Mouse (Mus musculus): ENCODE measurements around the gene Xylt1. TPM values are rescaled to one million over a fixed set of nuclear protein-coding genes. Genes with fewer than 3 reads are reported as not detected.

Xylt1 gene
- polyA plus RNA-seq, 1 experiment from 2014 or later: 3.8 TPM

DNA sequence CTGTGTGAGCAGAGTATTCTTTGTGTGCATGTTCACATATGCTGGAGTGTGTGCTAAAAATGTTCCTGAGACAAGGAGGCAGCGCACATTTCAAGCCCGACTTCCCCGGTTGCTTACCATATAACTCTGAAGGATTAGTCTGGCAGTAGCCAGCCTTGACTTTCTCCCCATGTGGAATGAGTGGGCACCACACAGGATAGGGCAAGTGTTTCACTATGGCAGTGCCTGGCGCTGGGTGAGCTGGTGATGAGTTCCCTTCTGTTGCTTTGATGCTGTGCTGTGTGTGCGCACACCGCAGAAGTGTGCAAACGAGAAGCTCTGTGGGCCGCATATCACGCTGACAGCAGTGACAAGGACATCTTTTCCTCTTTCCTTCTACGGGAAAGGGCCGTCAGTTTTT lies 56.1 kb downstream of the Xylt1 start:
- Histone ChIP-seq H3K36me3 (ENCODE audit: control insufficient read depth, insufficient read depth, low read length) (no peaks in the 10 kb centered on the region), H3K4me2 (ENCODE audit: low read depth, low read length) (no peak overlapping the region), H3K9ac (replicated peaks; ENCODE audit: low read depth, low read length) (no peak overlapping the region), H3K4me1 (ENCODE audit: control insufficient read depth, insufficient read depth, low read length) (no peaks in the 10 kb centered on the region), H3K27ac (ENCODE audit: low read depth, low read length) (no peak overlapping the region), H3K27me3 (ENCODE audit: control insufficient read depth, insufficient read depth, low read length) (no peaks in the 10 kb centered on the region), H3K9me3 (ENCODE audit: control insufficient read depth, low read length) (no peaks in the 10 kb centered on the region), H3K4me3 (ENCODE audit: low read depth, low read length) (no peak overlapping the region)
- WGBS: 80% methylated on average over 11 of the region's 11 CpGs
- ATAC-seq (ENCODE audit: low read depth): no peak

DNA sequence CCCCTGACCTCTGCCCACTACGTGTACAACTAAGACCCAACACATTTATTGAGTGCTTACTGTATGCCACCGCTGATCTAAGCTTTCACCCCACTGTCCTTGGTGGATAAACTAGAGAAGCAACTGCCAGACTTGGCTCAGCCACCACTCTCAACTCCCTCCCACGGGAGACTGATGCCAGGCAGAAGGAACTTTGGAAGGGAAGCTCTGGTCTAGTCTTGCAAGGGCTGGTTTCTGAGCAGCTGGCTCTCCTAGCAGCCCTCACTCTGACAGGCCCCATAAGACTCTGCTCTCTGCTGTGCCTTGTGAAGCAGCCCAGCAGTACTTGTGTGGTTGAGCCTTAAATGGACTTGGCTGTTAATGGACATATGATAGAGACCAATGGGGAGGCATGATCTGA lies 60.2 kb downstream of the Xylt1 start:
- Histone ChIP-seq H3K9me3 (ENCODE audit: control insufficient read depth, low read length) (no peaks in the 10 kb centered on the region), H3K9ac (replicated peaks; ENCODE audit: low read depth, low read length) (no peak overlapping the region), H3K4me3 (ENCODE audit: low read depth, low read length) (no peak overlapping the region), H3K4me1 (ENCODE audit: control insufficient read depth, insufficient read depth, low read length) (no peaks in the 10 kb centered on the region), H3K36me3 (ENCODE audit: control insufficient read depth, insufficient read depth, low read length) (no peaks in the 10 kb centered on the region), H3K27ac (ENCODE audit: low read depth, low read length) (no peak overlapping the region), H3K27me3 (ENCODE audit: control insufficient read depth, insufficient read depth, low read length) (no peaks in the 10 kb centered on the region), H3K4me2 (ENCODE audit: low read depth, low read length) (no peak overlapping the region)
- 99% methylated on average over 3 of the region's 3 CpGs for WGBS
- no peak for ATAC-seq (ENCODE audit: low read depth)

DNA sequence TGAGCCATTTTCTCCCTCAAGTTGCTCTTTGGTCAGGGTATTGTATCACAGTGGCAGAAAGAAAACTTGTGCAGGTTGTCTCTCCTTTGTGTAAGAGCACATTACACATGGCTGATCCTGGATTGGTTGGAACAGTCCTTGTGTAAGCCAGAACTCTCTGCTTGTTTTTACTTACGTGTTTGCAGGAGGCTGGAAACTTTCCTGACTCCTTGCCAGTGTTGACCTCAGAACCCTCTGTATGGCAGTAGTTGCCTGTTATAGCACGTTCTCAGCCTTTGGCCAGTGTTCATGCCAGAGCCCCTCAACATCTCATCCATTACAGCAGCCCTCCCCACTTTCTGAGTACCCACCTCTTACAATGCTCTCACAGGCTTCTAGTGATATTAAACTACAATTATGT lies 61.9 kb downstream of the Xylt1 start:
- whole genome bisulfite sequencing: 87% methylated on average over 2 of the region's 2 CpGs
- Histone ChIP-seq H3K27ac (ENCODE audit: low read depth, low read length) (no peak overlapping the region), H3K36me3 (ENCODE audit: control insufficient read depth, insufficient read depth, low read length) (no peaks in the 10 kb centered on the region), H3K9ac (replicated peaks; ENCODE audit: low read depth, low read length) (no peak overlapping the region), H3K4me3 (ENCODE audit: low read depth, low read length) (no peak overlapping the region), H3K4me2 (ENCODE audit: low read depth, low read length) (no peak overlapping the region), H3K9me3 (ENCODE audit: control insufficient read depth, low read length) (no peaks in the 10 kb centered on the region), H3K4me1 (ENCODE audit: control insufficient read depth, insufficient read depth, low read length) (no peaks in the 10 kb centered on the region), H3K27me3 (ENCODE audit: control insufficient read depth, insufficient read depth, low read length) (no peaks in the 10 kb centered on the region)
- no peak for ATAC-seq (ENCODE audit: low read depth)

DNA sequence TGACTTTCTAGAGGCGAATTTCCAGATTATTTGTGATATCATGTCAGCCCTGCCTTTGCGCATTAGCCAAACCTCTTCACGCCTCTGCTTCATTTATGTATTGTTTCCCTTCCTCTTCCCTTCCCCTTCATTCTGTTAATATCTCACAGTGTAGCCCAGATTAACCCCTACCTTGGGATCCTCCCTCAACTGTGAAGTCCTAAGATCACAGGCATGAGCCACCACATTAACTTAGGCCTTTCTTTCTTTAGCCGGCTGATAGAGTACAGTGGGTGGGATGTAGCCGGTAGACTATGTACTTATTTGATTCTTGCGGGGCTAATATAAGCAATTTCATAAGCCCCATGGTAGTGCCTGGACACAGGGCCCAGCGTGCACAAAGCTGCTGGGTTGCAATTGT lies 62.4 kb downstream of the Xylt1 start:
- H3K4me3 ChIP-seq (ENCODE audit: low read depth, low read length): no peak overlapping the region
- H3K9ac ChIP-seq (replicated peaks; ENCODE audit: low read depth, low read length): no peak overlapping the region
- H3K27me3 ChIP-seq (ENCODE audit: control insufficient read depth, insufficient read depth, low read length): no peaks in the 10 kb centered on the region
- no peak for ATAC-seq (ENCODE audit: low read depth)
- H3K4me1 ChIP-seq (ENCODE audit: control insufficient read depth, insufficient read depth, low read length): no peaks in the 10 kb centered on the region
- WGBS: 93% methylated on average over 7 of the region's 7 CpGs
- no peak overlapping the region for H3K4me2 ChIP-seq (ENCODE audit: low read depth, low read length)
- H3K9me3 ChIP-seq (ENCODE audit: control insufficient read depth, low read length): no peaks in the 10 kb centered on the region
- H3K36me3 ChIP-seq (ENCODE audit: control insufficient read depth, insufficient read depth, low read length): no peaks in the 10 kb centered on the region
- no peak overlapping the region for H3K27ac ChIP-seq (ENCODE audit: low read depth, low read length)

DNA sequence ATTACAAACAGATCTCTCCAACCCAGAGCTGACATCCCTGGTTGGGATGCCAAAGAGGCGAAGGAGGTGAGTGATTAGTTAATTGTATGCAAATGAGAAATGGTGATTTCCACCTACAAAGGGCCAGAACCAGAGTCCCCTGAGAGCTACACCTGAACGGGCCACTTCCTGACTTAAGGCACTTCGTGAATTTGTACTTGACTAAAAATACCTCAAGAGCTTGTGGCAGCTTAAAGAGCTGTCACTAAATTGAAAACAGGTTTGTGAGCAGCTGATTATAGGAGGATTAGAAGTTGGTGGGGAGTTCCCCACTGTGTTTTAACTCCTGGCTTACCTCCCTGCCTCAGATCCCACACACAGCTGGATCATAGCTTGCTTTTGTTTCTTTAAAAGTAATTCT lies 64.7 kb downstream of the Xylt1 start:
- Histone ChIP-seq H3K4me1 (ENCODE audit: control insufficient read depth, insufficient read depth, low read length) (no peaks in the 10 kb centered on the region), H3K9ac (replicated peaks; ENCODE audit: low read depth, low read length) (no peak overlapping the region), H3K36me3 (ENCODE audit: control insufficient read depth, insufficient read depth, low read length) (no peaks in the 10 kb centered on the region), H3K4me3 (ENCODE audit: low read depth, low read length) (no peak overlapping the region), H3K4me2 (ENCODE audit: low read depth, low read length) (no peak overlapping the region), H3K27ac (ENCODE audit: low read depth, low read length) (no peak overlapping the region), H3K9me3 (ENCODE audit: control insufficient read depth, low read length) (no peaks in the 10 kb centered on the region), H3K27me3 (ENCODE audit: control insufficient read depth, insufficient read depth, low read length) (no peaks in the 10 kb centered on the region)
- 56% methylated on average over 3 of the region's 3 CpGs for WGBS
- ATAC-seq (ENCODE audit: low read depth): no peak

DNA sequence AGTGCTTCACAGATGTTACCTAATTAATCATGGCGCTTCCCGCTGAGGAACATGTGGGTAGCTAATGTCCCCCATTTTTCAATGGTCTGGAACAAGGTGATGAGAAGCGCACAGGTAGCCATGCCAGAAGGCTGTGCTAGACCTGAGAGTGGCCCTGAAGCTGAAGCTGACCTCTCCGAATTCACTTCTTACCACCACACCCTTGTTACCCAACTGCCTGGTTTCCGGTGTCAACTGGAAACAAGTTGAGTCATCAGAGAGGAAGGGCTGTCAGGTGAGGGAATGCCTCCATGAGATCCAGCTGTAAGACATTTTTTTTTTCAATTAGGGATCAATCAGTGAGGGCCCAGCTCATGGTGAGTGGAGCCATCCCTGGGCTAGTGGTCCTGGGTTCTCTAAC lies 68.8 kb downstream of the Xylt1 start:
- ATAC-seq (ENCODE audit: low read depth): no peak
- Histone ChIP-seq H3K9ac (replicated peaks; ENCODE audit: low read depth, low read length) (no peak overlapping the region), H3K36me3 (ENCODE audit: control insufficient read depth, insufficient read depth, low read length) (no peaks in the 10 kb centered on the region), H3K4me3 (ENCODE audit: low read depth, low read length) (no peak overlapping the region), H3K4me1 (ENCODE audit: control insufficient read depth, insufficient read depth, low read length) (no peaks in the 10 kb centered on the region), H3K27ac (ENCODE audit: low read depth, low read length) (no peak overlapping the region), H3K4me2 (ENCODE audit: low read depth, low read length) (no peak overlapping the region), H3K27me3 (ENCODE audit: control insufficient read depth, insufficient read depth, low read length) (no peaks in the 10 kb centered on the region), H3K9me3 (ENCODE audit: control insufficient read depth, low read length) (no peaks in the 10 kb centered on the region)
- WGBS: 98% methylated on average over 5 of the region's 5 CpGs

DNA sequence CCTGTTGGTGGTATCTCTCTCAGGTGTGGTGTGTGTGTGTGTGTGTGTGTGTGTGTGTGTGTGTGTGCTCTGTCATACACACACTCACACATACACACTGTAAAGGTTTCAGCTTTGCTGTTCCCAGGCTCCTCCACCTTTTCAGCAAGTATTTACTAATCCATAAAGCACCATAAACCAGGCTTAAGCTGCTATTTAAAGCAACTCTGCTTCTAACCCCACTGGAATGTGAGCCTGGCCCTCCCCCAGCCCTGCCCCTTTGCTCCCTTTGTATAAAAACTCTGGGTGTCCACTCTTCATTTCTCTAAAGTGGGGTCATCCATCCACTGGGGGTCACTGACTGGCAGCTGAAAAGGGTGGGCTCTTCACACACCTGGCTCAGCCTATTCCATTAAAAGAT lies 70.4 kb downstream of the Xylt1 start:
- ATAC-seq (ENCODE audit: low read depth): no peak
- H3K27me3 ChIP-seq (ENCODE audit: control insufficient read depth, insufficient read depth, low read length): no peaks in the 10 kb centered on the region
- no peak overlapping the region for H3K4me3 ChIP-seq (ENCODE audit: low read depth, low read length)
- H3K9me3 ChIP-seq (ENCODE audit: control insufficient read depth, low read length): no peaks in the 10 kb centered on the region
- H3K4me1 ChIP-seq (ENCODE audit: control insufficient read depth, insufficient read depth, low read length): no peaks in the 10 kb centered on the region
- no peak overlapping the region for H3K4me2 ChIP-seq (ENCODE audit: low read depth, low read length)
- no peak overlapping the region for H3K9ac ChIP-seq (replicated peaks; ENCODE audit: low read depth, low read length)
- H3K36me3 ChIP-seq (ENCODE audit: control insufficient read depth, insufficient read depth, low read length): no peaks in the 10 kb centered on the region
- H3K27ac ChIP-seq (ENCODE audit: low read depth, low read length): no peak overlapping the region

DNA sequence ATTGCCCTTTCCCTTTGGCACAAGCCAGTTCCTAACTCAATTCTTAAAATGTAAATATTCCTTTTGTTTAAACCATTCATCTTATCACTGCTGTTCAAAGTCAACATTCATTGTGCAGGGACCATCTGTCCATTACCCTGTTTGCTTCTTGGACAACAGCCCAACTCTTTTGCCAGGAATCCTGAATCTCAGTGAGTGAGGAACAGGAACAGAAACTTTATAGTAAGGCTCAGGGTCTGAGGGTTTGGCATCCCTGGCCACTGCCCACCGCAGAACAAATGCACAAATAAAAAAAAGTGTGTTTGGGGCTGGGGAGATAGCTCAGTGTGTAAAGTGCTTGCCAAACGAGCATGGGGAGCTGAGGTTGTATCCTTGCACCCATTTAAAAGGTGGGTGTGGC lies 71.5 kb downstream of the Xylt1 start:
- no peak for ATAC-seq (ENCODE audit: low read depth)
- H3K4me1 ChIP-seq (ENCODE audit: control insufficient read depth, insufficient read depth, low read length): no peaks in the 10 kb centered on the region
- no peaks in the 10 kb centered on the region for H3K27me3 ChIP-seq (ENCODE audit: control insufficient read depth, insufficient read depth, low read length)
- no peak overlapping the region for H3K4me2 ChIP-seq (ENCODE audit: low read depth, low read length)
- 36% methylated on average over 2 of the region's 2 CpGs for WGBS
- no peak overlapping the region for H3K9ac ChIP-seq (replicated peaks; ENCODE audit: low read depth, low read length)
- no peak overlapping the region for H3K27ac ChIP-seq (ENCODE audit: low read depth, low read length)
- no peak overlapping the region for H3K4me3 ChIP-seq (ENCODE audit: low read depth, low read length)
- H3K9me3 ChIP-seq (ENCODE audit: control insufficient read depth, low read length): no peaks in the 10 kb centered on the region
- no peaks in the 10 kb centered on the region for H3K36me3 ChIP-seq (ENCODE audit: control insufficient read depth, insufficient read depth, low read length)

DNA sequence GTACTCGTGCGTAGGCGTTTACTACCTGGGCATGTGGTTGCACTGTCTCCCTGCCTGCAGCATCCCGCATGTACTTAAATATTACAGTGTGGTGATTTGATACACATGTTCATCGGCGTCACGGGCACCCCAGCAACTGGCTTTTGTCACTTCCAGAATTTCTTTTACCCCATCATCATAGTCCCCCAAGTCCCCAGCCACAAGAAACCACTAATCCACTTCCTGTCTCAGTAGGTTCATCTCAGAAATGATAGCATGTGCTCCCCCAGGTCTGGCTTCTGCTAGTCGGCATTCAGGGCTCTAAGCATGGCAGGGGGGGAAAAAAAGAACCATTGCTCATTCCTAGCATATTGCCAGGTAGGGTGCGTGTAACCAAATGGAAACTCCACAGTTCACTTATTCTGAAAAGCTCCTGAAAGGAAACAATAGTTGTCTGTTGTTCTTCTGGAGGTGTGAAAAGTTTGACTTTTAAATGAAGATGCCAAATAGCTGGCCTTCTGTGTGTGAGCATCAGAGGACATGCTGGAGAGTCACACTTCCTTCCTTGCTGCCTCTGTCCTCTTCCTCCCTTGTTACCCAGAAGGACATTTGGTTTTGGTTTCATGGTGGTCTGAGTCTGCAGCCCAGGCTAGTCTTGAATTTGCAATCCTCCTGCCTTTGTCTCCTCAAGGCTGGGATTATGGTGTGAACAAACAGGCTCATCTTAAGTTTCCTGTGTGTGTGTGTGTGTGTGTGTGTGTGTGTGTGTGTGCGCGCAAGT lies 74.2 kb downstream of the Xylt1 start:
- H3K9ac ChIP-seq (replicated peaks; ENCODE audit: low read depth, low read length): no peak overlapping the region
- H3K4me3 ChIP-seq (ENCODE audit: low read depth, low read length): no peak overlapping the region
- no peaks in the 10 kb centered on the region for H3K36me3 ChIP-seq (ENCODE audit: control insufficient read depth, insufficient read depth, low read length)
- H3K27me3 ChIP-seq (ENCODE audit: control insufficient read depth, insufficient read depth, low read length): no peaks in the 10 kb centered on the region
- WGBS: 93% methylated on average over 11 of the region's 11 CpGs
- H3K27ac ChIP-seq (ENCODE audit: low read depth, low read length): no peak overlapping the region
- H3K4me1 ChIP-seq (ENCODE audit: control insufficient read depth, insufficient read depth, low read length): no peaks in the 10 kb centered on the region
- H3K9me3 ChIP-seq (ENCODE audit: control insufficient read depth, low read length): no peaks in the 10 kb centered on the region
- no peak overlapping the region for H3K4me2 ChIP-seq (ENCODE audit: low read depth, low read length)
- no peak for ATAC-seq (ENCODE audit: low read depth)

Data from neural tube, embryonic 14.5 days (tissue).